Mouse (Mus musculus) gastrocnemius, postnatal 4 days (tissue): Measurements from ENCODE around the gene Cdk5rap2. TPM values are rescaled to one million over a fixed set of nuclear protein-coding genes. Genes with fewer than 3 reads are reported as not detected.

Source experiments
- total RNA-seq, 2 experiments: library from RNA; stranded (reverse); gene quantifications; 2 replicates each; pipeline ENCODE4 v1.2.3; 2021

Cdk5rap2 gene
- total RNA-seq, 2 experiments from 2014 or later: 17.7 to 18.1 TPM

Other genes starting within 250 kb of the Cdk5rap2 start
- gene Megf9, start 124.6 kb upstream of the Cdk5rap2 start, total RNA-seq: 10 to 100 TPM; 18.0 to 18.7 TPM